Mouse (Mus musculus) lung, postnatal 4 days (tissue): ENCODE results near the gene 4930519P11Rik.

ENCODE experiments used
- DNase-seq, 2 experiments: peaks; one replicate each; pipeline ENCODE4 v3.0.0; 2021

4930519P11Rik gene

DNA sequence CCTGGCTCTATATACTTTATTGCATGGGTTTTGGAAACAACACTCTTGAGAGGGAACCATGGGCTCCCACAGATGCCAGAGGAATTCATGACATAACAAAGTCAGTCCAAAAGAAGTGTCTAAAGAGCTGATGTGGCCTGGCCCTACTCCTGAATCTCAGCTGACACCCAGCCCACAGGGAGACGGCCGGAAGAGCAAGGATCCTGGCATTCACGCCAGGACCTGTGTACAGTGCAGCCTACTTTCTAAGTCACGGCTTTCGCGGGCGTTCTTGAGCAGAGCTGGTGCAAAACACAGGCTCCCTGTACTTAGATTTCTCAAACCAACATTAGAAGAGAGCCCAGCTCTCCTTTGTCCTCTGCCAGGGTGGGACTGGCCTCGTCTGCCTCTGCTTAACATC is 32.7 kb downstream of the 4930519P11Rik start:
- DNase-seq = peak; percentile 40 to 72

DNA sequence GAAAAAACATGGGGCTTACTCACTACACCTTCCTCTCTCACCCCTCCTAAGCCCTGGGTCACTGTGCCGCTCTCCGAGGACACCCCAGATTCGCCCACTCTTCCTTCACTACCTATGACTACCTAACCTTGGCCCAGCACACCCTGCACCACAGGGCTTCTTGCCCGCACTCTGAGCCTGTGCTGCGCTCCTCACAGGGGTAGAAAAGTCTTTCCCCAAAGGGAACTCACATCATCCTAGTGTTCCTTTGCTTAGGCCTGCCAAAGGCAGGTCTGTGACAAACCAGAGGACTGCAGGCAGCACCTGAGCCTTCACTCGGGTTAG is 35.5 kb downstream of the 4930519P11Rik start:
- no peak for DNase-seq

DNA sequence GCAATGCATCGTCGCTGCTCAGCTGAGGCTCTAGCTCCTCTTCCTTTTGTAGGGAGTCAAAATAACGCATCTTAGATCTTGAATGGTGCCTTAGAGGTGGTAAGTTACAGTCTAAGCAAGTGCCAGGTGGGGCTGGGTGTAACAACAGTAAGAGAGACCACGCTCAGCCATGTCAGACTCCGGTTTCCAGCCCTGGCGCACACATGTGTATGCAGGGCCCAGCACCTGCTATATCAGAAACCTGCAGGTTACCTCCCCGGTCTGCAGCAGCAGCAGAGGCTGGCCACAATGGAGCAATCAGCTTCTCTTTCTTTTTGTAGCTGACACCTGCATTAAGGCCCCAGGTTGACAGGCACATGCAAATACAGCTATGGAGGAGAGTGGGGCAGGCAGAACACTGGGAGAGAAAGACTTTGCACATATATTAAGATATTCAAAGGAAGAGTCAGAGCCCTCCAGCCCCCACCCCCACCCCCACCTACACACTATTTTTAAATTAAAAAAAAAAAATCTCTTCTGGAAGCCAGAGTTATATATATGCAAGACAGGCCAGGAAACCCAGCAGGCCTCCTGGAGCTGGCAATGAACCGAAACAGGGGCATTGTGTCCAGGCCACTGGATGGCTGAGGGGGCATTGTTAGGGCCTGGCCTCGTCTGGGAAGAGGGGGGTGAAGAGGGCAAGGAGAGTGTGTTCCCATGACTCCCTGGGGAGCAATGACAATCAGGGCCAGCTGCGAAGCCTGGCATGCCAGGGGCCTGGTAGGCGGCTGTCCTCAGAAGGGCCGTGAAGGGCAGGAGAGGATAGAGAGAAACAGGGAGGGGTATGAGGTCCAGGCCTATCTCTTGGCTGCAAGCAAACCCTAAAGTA is 36.1 kb downstream of the 4930519P11Rik start:
- no peak for DNase-seq

DNA sequence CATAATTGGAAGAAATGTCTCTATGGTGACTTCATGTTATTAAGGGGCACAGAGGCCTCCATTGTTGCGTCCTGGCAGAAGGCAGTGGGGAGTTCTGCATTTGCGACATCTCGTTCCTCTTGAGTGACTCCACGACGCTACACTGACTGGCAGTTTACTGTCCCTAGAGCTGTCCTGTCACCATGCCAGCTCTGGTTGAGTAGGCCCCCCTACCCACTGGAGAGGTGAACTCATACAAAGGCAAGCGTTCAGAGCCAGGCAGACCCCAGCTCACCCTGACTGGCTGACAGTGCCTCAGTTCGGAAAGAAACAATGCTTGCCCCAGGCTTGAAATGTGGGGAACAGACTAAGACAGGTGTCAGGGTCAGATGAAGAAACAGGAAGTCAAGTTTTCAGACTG is 39.0 kb downstream of the 4930519P11Rik start:
- DNase-seq = no peak

DNA sequence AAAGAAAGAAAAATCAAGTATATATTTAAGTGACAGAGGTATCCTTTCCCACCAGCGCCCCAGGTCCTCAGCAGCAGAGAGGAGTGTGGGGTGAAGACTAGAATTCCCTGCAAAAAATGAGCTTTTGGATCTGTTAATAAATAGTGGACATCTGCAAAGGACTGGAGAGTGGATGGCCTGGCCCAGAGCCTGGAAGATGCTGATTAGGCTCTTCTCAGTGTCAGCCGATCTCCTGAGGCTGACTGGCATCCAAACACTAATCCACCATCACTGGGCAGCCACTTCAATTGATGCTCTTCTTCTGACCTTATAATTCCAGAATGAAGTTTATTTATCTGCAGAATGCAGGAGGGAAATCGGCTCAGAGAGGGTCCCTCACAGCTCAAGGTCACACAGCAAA is 40.2 kb downstream of the 4930519P11Rik start:
- no peak for DNase-seq

DNA sequence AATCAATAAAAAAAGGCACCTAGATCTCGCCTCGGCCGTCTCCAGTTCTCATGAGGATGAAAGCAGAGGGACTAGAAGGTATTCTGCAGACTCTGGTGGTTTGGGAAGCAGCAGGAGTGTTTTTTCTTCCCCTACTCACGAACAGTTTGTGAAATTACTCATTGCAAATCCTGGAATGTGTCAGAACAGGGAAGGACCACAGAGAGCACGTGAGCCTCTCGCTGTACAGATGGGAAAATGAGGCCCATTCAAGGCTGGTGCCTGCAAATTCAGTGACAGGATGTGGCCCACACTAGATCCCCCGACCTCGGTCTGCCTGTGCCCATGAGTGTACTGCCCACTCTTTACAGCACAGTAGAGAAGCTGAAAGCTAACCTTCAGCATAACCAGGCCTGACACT is 41.3 kb downstream of the 4930519P11Rik start:
- no peak for DNase-seq

DNA sequence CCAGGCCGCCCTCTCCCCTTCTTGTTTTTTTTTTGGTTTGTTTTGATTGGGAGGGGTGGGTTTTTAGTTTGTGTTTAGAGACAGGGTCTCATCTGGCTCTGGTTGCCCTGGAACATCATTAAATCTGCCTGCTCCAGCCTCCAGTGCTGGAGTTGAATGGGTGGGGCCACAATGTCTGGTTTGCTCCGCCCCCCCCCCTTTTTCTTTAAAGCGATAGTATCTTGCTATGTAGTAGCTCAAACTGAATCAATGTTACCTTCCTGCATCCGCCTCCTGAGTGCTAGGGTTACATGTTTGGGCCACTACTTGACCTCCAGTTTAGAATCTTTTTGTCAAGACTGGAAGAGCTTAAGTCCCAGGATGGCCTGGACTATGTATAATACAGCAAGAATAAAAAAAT is 42.0 kb downstream of the 4930519P11Rik start:
- no peak for DNase-seq

DNA sequence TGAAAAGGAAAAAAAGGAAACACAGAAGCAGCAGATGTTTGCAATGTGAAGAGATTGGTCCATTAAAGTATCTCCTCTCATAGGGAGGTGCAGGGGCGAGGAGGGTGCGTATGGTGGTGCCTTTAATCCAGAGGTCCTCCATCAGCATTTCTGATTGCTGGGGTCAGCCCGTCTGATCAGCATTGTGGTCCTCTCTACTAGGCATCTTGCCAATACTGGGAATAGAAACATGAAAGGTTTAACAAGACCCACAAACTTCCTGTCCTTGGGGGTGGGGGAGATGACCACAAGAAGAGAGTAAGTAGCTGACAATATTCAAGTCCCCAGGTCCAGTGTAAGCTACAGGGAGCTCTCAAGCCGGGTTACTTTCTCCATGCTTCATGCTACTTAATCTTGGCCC is 42.6 kb downstream of the 4930519P11Rik start:
- DNase-seq = no peak

DNA sequence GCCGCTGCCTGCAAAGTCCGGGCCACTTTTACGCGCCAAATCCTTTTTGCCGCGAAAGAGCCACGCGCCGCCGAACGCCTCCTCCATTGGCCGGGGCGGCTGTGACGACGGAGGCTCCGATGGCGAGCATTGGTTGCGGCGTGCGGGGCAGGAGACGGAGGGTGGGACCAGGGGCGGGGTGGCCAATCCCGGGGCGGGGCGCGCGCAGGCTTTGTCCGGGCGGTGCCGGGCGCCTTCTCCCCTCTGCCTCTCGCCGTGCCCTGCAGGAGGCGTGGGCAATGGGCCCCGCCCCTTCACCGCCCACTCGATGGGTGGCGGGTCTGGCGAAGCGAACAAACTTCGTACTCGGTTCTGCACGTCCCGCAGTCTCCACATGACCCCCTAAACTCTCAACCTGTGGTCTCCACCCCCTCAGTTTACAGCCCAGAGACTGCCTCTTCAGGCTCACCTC is 43.4 kb downstream of the 4930519P11Rik start, which contains the start of gene E2f1:
Gene E2f1, minus strand, starts transcription at position 57 of the 451 bp plus-strand sequence.
- peak; percentile 96 to 97 for DNase-seq

DNA sequence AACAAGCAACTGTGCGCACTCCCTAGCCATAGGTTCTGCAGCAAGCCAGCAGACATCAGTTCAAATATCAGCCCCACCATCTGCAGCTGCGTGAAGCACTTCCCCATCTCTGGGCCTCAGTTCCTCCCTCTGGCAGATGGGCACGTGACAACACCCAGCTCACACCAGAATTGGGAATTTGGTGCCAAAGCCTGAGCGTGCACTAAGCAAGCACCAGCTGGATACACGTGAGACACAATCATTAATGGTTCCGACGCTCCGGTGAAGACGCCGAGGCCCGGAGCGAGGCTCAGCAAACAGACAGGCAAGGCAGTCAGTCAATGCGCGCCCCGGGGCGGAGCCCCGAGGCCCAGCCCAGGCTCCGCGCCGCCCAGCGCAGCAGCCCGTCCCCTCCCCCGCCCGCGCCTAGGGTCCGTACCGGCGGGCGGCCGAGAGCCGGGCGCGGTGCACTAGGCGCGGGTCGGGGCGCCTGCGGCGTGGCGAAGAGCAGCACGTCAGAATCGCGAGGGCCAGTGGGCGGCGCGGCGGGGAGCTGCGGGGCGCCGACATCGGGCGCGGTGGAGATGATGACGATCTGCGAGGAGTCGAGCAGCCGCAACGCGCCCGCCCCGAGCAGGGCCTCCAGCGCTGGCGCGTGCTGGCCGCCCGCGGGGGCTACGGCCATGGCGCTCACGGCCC is 44.0 kb downstream of the 4930519P11Rik start:
- peak; percentile 74 to 77 for DNase-seq

DNA sequence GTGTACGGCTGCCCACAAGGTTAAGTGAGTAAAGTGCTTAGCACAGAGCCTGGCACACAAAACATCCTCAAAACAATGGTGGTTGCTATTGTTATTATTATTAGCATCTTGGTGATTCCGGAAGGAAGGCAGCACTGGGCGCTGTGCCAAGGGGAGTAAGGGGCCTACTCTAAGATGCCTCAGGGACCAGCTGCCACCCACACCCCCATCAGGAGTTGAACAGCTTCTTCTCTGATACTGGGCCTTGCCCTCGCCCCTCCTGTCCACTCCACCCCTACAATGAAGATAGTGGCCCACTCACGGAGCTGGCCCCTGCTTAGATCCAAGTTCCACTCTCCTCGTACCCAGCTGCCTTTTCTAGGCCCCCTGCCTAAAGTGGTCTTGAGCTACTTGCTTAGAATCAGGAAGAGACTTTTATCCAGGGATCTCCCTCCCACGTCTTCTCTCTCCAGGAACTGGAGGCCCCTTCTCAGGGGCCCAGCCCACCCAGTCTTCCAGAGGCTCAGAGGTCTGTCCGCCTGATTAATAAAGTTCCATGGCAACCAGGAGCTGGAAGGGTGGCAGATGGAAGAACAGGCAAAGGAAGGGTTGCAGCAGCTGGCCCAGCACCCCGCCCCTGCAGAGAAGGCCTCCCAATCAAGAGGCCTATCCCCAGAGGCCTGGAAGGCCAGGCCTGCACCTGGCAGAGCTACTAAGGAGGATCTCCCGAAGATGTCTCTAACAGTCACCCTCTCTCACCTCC is 44.7 kb downstream of the 4930519P11Rik start:
- DNase-seq = peak; percentile 51 to 61

DNA sequence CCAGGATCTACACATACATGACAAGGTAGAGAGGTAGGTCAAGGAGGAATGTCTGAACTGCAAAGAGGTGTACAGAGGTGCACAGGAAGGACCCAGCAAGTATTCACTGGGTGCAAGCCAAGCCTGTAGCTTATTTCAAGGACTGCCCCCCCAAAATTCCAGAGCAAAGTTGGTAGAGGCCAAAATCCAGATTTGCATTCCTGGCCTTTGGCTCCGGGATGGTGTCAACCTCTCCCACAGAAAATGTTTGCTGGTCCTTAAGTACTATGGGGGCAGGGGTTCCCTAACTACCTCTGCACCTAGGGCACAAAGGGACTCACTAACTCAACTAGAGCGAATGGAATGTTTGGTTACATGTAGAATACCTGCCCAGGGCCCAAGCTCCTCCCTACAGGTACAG is 45.5 kb downstream of the 4930519P11Rik start:
- peak; percentile 45 to 67 for DNase-seq

DNA sequence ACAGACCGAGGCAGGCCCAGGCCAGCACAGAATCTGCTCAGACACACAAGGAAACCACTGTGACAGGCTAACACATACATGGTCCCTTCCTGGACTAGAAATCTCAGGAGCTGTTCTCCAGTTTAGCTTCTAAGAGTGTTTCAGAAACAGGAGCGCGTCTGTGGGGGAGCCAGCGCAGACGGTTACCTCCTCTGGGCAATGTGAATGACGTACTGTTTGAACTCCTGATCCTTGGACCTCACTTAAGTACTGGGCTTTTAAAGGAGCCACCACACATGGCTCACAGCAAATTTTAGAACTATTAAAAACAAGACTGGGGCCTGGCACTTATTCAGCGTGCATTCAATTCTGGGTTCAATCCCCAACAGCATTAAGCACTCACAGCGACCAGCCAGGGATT is 46.6 kb downstream of the 4930519P11Rik start:
- DNase-seq = no peak

DNA sequence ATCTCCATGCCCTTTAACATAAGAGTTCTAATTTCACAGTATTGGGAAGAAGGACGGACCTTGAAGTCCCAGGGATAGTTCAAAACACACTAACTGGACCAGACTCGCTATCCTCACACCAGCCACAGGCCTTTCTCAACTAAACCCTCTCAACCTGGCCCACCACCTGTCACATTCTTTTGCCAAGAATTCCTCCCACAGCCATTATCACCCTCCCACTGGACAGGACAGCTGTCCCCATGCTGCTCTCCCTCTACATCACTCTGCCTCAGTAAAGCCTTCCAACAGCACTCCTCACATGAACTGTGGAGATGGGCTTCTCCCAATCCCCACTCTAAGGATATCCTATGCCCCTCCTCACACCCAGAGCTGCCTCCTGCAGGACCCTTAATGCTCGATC is 47.7 kb downstream of the 4930519P11Rik start:
- DNase-seq = no peak

DNA sequence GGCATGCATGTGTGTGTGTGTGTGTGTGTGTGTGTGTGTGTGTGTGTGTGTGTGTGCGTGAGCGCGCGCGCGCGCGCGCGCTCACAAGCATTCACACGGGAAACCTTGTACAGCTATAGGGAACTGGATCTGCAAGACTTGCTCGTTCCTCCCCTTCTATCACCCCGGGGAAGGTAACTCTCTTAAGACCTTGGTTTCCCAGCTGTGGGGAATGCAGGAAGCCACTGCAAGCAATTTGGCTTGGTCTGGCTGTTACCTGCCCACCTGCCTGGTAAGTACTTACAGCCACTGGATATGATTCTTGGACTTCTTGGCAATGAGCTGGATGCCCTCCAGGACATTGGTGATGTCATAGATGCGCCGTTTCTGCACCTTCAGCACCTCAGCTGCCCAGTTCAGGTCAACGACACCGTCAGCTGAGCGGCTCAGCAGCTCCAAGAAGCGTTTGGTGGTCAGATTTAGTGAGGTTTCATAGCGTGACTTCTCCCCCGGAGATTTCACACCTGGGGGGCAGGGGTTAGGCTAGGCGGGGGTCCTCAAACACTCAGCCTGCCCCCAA is 49.5 kb downstream of the 4930519P11Rik start:
- DNase-seq = no peak
